Mouse (Mus musculus) embryonic facial prominence, embryonic 11.5 days (tissue): Measurements from ENCODE around the gene Herc1. TPM values are rescaled to one million over a fixed set of nuclear protein-coding genes. Genes with fewer than 3 reads are reported as not detected.
"Not testable (repeated sequence)": the region's sequence is repeated elsewhere in the genome, so short reads cannot be mapped to it uniquely, and the experiment has no call there.

Experiments
- ATAC-seq: fragments of 200-750 bp; cut with Nextera tagmentation; replicated peaks from 2 replicates; pipeline ENCODE4 v1.8.0; 2017; ENCODE audit warnings: low read depth; ENCODE audit not compliant: insufficient number of reproducible peaks, low FRiP score, low TSS enrichment
- DNase-seq: peaks from one replicate; pipeline ENCODE4 v3.0.0-alpha.2; 2015; ENCODE audit warnings: low spot score
- H3K27ac ChIP-seq: fragments of 300-500 bp; sonication (generic); replicated peaks from 2 replicates; pipeline ENCODE4 v1.5.1; 2014; ENCODE audit warnings: mild to moderate bottlenecking, low read depth, low read length, control low read depth
- H3K27me3 ChIP-seq: fragments of 300-500 bp; sonication (generic); 2 replicates; pipeline ENCODE4 v1.6.1; 2014; ENCODE audit warnings: mild to moderate bottlenecking, low read length, moderate library complexity, mixed read lengths; ENCODE audit not compliant: control insufficient read depth, insufficient read depth
- H3K36me3 ChIP-seq: fragments of 300-500 bp; sonication (generic); replicated peaks from 2 replicates; pipeline ENCODE4 v1.6.1; 2014; ENCODE audit warnings: low read depth, mild to moderate bottlenecking, low read length, moderate library complexity, mixed read lengths; ENCODE audit not compliant: control insufficient read depth, insufficient read depth
- H3K4me1 ChIP-seq: fragments of 300-500 bp; sonication (generic); 2 replicates; pipeline ENCODE4 v1.6.1; 2014; ENCODE audit warnings: low read length, mixed read lengths; ENCODE audit not compliant: control insufficient read depth, insufficient read depth
- H3K4me2 ChIP-seq: fragments of 300-500 bp; sonication (generic); 2 replicates; pipeline ENCODE4 v1.6.1; 2014; ENCODE audit warnings: low read depth, mild to moderate bottlenecking, control low read depth, low read length, moderate library complexity
- H3K4me3 ChIP-seq: fragments of 300-500 bp; sonication (generic); 2 replicates; pipeline ENCODE4 v1.5.1; 2014; ENCODE audit warnings: low read depth, low read length, control low read depth
- H3K9ac ChIP-seq: fragments of 300-500 bp; sonication (generic); replicated peaks from 2 replicates; pipeline ENCODE4 v1.6.1; 2014; ENCODE audit warnings: mild to moderate bottlenecking, control low read depth, low read length
- H3K9me3 ChIP-seq: fragments of 300-500 bp; sonication (generic); replicated peaks from 2 replicates; pipeline ENCODE4 v1.6.1; 2016; ENCODE audit warnings: mild to moderate bottlenecking, low read length, inconsistent platforms, mixed read lengths; ENCODE audit not compliant: control insufficient read depth
- WGBS: fragments of 180-500 bp; shearing (Covaris S2); extraction: QIAGEN DNeasy Blood & Tissue Kit; methylation state at CpG from one replicate; pipeline ENCODE4 v1.1.7; 2014; 5-methylcytosine and 5-hydroxymethylcytosine counted together
- polyA plus RNA-seq: library from polyadenylated mRNA; unstranded; fragments of >200 nt; fragmentation: Nextera tagmentation; extraction: Ambion mirVana; gene quantifications from 2 replicates; pipeline ENCODE4 v1.2.1, GENCODE M21; 2014

Herc1 gene
- polyA plus RNA-seq, 1 experiment from 2014 or later = 24.1 TPM

DNA sequence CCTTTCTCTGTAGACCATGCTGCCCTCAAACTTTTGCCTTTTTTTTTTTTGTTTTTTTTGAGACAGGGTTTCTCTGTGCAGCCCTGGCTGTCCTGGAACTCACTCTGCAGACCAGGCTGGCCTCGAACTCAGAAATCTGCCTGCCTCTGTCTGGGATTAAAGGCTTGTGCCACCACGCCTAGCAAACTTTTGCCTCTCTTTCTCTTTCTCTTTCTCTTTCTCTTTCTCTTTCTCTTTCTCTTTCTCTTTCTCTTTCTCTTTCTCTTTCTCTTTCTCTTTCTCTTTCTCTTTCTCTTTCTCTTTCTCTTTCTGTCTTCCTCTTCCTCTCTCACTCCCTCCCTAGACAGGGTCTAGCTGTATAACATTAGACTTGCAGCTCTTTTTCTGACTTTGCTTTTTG, 40.1 kb downstream of the Herc1 start:
- 88% methylated on average over 2 of the region's 2 CpGs for WGBS
- H3K27ac ChIP-seq, H3K9me3 ChIP-seq, H3K4me1 ChIP-seq, H3K4me3 ChIP-seq, ATAC-seq, DNase-seq, H3K4me2 ChIP-seq, H3K36me3 ChIP-seq, H3K27me3 ChIP-seq, H3K9ac ChIP-seq: not testable (repeated sequence)

GRCm38 (mm10) chr9:66393304-66393703, 43.1 kb downstream of the Herc1 start:
- Histone ChIP-seq H3K4me3 (no peak overlapping the region), H3K4me2 (no peak overlapping the region), H3K9me3 (no peaks in the 10 kb centered on the region), H3K4me1 (no peaks in the 10 kb centered on the region), H3K27me3 (no peaks in the 10 kb centered on the region), H3K36me3 (no peaks in the 10 kb centered on the region; the same call in 1 of the 2 replicates), H3K9ac (no peak overlapping the region), H3K27ac (no peak overlapping the region)
- WGBS = 95% methylated on average over 5 of the region's 5 CpGs
- ATAC-seq = no peak
- DNase-seq = no peak

DNA sequence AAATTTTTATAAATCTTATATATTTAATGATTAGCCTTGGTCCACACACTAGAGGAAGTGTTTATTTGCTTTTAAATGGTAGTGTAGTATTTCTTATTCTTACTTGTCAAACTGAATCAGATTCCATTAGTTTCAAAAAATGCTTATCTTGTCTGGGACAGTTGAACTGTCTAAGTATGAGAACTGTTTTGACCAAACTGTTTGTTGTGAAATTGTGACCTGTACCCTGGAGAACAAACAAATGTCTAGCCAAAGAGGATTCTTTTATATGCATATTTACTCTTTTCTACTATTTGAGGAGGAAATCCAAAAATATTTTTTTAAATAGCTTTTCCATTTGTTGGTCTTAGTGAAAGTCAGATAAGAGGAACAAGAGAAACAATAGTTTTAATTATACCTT, 73.2 kb downstream of the Herc1 start:
- Histone ChIP-seq H3K27ac (no peak overlapping the region), H3K27me3 (no peaks in the 10 kb centered on the region), H3K4me3 (no peak overlapping the region), H3K9ac (no peak overlapping the region), H3K36me3 (no peaks in the 10 kb centered on the region), H3K9me3 (no peaks in the 10 kb centered on the region), H3K4me1 (no peaks in the 10 kb centered on the region), H3K4me2 (no peak overlapping the region)
- ATAC-seq = no peak
- no peak for DNase-seq

DNA sequence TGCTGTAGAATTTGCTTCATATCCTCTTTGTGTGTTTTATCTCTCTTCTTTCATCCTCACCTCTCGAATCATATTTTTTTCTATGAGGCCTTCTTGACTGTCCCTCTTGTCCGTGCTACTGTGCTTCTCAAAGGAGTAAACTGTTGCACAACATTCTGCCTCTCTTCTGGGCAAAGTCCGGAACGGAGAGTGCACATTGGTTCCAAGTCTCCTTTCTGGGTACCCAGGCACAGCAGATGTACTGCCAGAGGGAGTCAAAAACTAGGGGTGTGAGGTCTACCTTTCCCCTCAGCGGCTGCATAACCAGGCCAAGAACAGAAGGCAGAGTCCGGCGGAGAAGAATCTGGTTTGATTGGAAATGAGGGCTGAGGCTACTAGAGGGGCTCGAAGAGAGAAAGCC, 89.8 kb downstream of the Herc1 start:
- Histone ChIP-seq H3K9ac (no peak overlapping the region), H3K36me3 (no peaks in the 10 kb centered on the region), H3K27ac (no peak overlapping the region), H3K27me3 (no peaks in the 10 kb centered on the region), H3K4me3 (no peak overlapping the region), H3K9me3 (no peaks in the 10 kb centered on the region), H3K4me1 (no peaks in the 10 kb centered on the region), H3K4me2 (no peak overlapping the region)
- DNase-seq = no peak
- no peak for ATAC-seq
- WGBS = 94% methylated on average over 8 of the region's 8 CpGs

DNA sequence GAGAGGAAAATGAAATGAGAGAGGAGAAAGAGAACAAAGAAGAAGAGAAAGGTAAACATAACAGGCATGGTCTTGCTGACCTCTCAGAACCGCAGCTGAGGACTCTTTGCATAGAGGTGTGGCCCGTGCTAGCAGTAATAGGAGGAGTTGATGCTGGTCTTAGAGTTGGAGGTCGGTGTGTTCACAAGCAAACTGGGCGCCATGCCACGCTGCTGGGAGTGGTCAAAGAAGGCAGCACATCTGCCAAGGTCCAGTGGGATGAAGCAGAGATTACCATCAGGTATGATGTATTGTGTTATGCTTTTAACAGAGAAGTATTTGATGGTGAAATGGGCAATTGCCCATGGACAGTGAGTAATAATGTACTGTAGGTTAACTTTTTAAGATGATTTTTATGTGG, 98.0 kb downstream of the Herc1 start:
- Histone ChIP-seq H3K4me1 (no peaks in the 10 kb centered on the region), H3K36me3 (peaks cover 7% of the 10 kb centered on the region), H3K4me2 (no peak overlapping the region), H3K9ac (no peak overlapping the region), H3K27ac (no peak overlapping the region), H3K9me3 (no peaks in the 10 kb centered on the region), H3K4me3 (no peak overlapping the region), H3K27me3 (no peaks in the 10 kb centered on the region)
- ATAC-seq = no peak
- 87% methylated on average over 5 of the region's 5 CpGs for WGBS
- no peak for DNase-seq

GRCm38 (mm10) chr9:66465087-66465486, 114.8 kb downstream of the Herc1 start:
- H3K4me3 ChIP-seq = no peak overlapping the region
- ATAC-seq (no peak), DNase-seq (peak; percentile 74)
- no peaks in the 10 kb centered on the region for H3K9me3 ChIP-seq
- H3K9ac ChIP-seq = no peak overlapping the region
- WGBS = 59% methylated on average over 4 of the region's 4 CpGs
- H3K27ac ChIP-seq = no peak overlapping the region
- H3K4me1 ChIP-seq = no peaks in the 10 kb centered on the region
- no peak overlapping the region for H3K4me2 ChIP-seq
- no peaks in the 10 kb centered on the region for H3K27me3 ChIP-seq
- peaks cover 3% of the 10 kb centered on the region for H3K36me3 ChIP-seq

DNA sequence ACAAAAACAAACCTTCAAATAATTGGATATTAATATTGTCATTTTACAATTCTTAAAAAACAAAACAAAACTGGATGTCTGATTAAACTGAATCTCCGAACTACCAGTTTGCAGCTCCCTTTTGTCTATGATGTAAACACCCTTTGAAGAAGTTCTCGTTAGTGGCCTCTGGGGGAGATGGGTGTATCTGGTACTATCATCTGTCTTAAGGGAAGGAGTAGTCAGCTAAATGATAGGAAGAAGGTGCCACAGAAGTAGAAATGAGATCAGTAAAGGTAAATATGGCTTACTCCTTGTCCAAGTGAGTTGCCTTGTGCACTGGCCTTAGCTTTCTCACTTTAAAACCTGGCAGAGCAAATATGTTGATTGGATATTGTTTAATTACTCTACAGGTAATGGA, 127.5 kb downstream of the Herc1 start:
- 90% methylated on average over 2 of the region's 2 CpGs for WGBS
- DNase-seq = no peak
- Histone ChIP-seq H3K36me3 (peaks cover 2% of the 10 kb centered on the region; the same call in 1 of the 2 replicates), H3K4me3 (no peak overlapping the region), H3K9me3 (no peaks in the 10 kb centered on the region), H3K27ac (no peak overlapping the region), H3K9ac (no peak overlapping the region), H3K4me1 (no peaks in the 10 kb centered on the region), H3K4me2 (no peak overlapping the region), H3K27me3 (no peaks in the 10 kb centered on the region)
- ATAC-seq = no peak

GRCm38 (mm10) chr9:66483429-66483828, 133.2 kb downstream of the Herc1 start:
- DNase-seq (no peak), ATAC-seq (no peak)
- no peaks in the 10 kb centered on the region for H3K27me3 ChIP-seq
- no peaks in the 10 kb centered on the region for H3K36me3 ChIP-seq
- H3K9me3 ChIP-seq = no peaks in the 10 kb centered on the region
- 92% methylated on average over 3 of the region's 3 CpGs for WGBS
- no peak overlapping the region for H3K9ac ChIP-seq
- H3K4me3 ChIP-seq = no peak overlapping the region
- no peak overlapping the region for H3K4me2 ChIP-seq
- H3K4me1 ChIP-seq = no peaks in the 10 kb centered on the region
- H3K27ac ChIP-seq = no peak overlapping the region
